Mouse (Mus musculus) testis, adult 2 months (tissue): ENCODE data around the gene Dst.

ENCODE experiments used
- CTCF ChIP-seq: fragments of 200-500 bp; IDR thresholded peaks from 2 replicates; pipeline ENCODE4 v1.5.1; 2012; ENCODE audit warnings: low read depth, mild to moderate bottlenecking, inconsistent platforms, low read length, moderate library complexity; ENCODE audit not compliant: control insufficient read depth, insufficient read depth, insufficient replicate concordance
- POLR2A ChIP-seq: fragments of 200-500 bp; IDR thresholded peaks from 2 replicates; pipeline ENCODE4 v1.6.1; 2012; ENCODE audit warnings: low read depth, mild to moderate bottlenecking, inconsistent platforms, low read length, moderate library complexity; ENCODE audit not compliant: control insufficient read depth

DNA sequence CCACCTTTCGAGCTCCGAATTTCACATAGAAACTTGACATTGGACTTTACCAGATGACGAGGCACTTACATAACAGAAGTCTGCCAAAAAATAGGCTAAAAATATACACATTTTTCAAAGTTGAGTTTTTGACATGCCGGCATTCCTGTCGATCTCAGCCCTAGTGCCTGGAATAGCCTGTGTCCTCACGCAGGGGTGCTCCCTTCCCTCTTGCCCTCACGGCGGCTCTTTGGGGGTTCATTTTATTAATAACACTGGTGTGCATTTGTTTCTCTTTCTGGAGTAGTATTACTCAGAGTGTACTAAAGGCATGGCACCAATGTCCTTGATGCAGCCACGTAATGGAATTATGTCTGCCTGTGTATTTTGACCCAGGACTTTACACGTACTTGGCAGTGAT, 146.9 kb downstream of the Dst start:
- TF ChIP-seq CTCF (no peak), POLR2A (no peak)
